Mouse (Mus musculus) adrenal gland, postnatal 14 days (tissue): ENCODE results near the gene Dmpk. TPM values are rescaled to one million over a fixed set of nuclear protein-coding genes. Genes with fewer than 3 reads are reported as not detected.

ENCODE experiments used
- DNase-seq: peaks from one replicate; pipeline ENCODE4 v3.0.0; 2021; ENCODE audit warnings: mixed read lengths
- total RNA-seq: library from RNA; stranded (reverse); gene quantifications from 2 replicates; pipeline ENCODE4 v1.2.3, GENCODE M21; 2021

The Dmpk gene
- total RNA-seq, 1 experiment from 2014 or later: 65.6 TPM

- DNase-seq: peak; percentile 5
Observed at GRCm38 (mm10) chr7:19096421-19096976, 12.8 kb downstream of the Dmpk start.

DNA sequence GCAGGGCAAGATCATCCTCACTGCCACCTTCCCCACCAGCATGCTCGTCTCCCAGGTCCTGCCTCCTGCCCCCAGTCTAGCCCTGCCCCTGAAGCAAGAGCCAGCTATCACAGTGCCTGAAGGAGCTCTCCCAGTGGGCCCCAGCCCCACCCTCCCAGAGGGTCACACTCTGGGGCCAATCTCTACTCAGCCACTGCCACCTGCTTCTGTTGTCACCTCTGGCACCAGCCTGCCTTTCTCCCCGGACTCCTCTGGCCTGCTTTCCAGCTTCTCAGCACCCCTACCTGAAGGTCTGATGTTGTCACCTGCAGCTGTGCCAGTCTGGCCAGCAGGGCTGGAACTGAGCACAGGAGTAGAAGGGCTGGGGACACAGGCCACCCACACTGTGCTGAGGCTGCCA lies 13.6 kb downstream of the Dmpk start:
- DNase-seq: peak; percentile 7

GRCm38 (mm10) chr7:19097863-19098262 lies 14.2 kb downstream of the Dmpk start:
- peak; percentile 17 for DNase-seq

DNA sequence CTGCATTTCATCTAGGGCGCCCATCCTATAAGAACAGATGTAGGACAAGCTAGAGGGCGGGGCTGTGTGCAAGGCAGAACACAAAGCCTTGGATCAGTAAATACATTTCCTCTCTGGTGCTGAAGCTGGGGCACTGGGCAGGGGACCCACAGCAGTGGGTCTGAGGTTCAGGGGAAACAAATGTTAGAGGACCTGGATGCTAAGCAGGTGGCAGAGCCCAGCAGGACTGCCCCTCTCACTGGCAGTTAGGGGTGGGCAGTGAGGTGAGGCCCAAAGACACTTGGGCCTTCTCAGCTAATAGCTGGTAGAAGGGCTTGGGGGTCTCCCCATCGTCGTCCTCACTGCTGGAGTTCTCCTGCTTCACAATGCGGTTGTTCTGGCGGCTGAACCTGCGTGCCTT lies 15.2 kb downstream of the Dmpk start:
- peak; percentile 2 for DNase-seq

DNA sequence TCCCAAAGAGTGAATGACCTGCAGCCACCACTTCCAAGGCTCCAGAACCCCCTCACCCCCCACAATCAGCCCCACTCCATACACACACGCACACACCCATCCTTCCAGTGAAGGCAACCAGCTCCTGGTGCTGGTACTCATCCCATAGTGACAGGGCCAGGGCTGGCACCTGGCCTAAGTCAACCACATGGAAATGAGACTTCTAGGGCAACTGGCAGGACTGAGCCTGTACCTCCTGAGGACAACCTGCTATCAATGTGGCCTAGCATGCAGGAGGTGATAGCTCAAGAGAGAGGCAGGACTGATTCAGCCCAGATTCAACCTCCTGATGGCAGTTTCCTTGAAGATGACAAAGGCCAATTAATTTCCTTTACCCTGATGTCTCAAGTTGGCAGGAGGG lies 16.6 kb downstream of the Dmpk start:
- DNase-seq: no peak

GRCm38 (mm10) chr7:19103741-19104140 lies 20.1 kb downstream of the Dmpk start:
- DNase-seq: peak; percentile 35

GRCm38 (mm10) chr7:19104486-19104885 lies 20.8 kb downstream of the Dmpk start:
- no peak for DNase-seq

DNA sequence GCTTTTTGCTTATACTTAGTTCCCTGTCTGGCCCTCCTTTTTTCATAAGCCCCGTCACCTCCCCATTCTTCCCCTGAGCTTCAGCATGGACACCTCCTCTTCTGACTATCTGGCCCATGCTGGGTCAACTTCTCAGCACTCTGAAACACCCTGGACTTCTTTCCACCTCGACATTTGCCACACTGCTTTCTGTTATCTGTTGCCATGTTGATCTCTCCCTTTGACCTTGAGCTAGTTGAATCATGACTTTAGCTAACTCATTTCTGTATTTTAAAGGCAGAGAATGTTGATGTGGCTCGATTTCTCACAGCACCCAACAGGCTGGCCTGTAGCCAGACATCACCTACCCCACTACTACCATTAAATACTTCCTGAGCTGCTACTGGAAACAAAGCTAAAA lies 23.8 kb downstream of the Dmpk start:
- DNase-seq: peak; percentile 43

DNA sequence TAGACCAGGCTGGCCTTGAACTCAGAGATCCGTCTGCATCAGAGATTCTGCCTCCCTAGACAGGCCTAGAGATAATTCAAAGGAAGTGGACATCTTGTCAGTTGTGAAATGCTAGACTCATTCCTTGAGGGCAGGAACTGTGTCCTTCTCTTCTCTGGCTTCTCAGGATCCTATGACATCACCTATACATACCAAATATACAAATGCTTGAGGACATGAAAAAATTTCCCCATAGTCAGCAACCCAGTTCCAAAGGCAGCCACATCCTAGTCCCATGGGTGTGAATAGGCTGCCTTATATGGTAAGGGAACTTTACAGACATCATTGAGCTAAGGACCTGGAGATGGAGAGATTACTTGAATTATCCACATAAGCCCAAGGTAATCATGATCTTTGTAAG lies 25.9 kb downstream of the Dmpk start:
- no peak for DNase-seq

GRCm38 (mm10) chr7:19118028-19118771 lies 34.6 kb downstream of the Dmpk start, which contains the start of gene Gm4969:
TSS of gene Gm4969 (minus strand) at chr7:19118368.
- peak; percentile 75 for DNase-seq

DNA sequence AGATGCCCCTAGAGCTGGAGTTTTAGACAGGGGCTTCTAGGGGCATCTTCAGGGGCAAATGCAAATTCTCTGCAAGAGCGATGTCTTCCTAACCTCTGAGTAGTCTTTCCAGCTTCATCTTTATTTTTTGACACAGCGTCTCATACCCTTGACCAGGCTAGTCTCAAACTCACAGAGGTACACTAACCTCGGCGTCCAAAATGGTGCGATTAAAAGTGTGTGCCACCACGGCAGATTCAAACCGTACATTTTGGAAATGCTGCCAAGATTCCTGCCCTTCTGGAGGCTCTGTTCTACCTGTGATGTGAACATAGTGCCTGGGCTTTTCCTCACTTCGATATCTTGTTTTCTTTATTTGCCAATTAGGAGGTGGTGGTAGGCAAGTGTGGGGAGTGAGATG lies 35.4 kb downstream of the Dmpk start:
- DNase-seq: no peak

- peak; percentile 96 for DNase-seq
Observed at GRCm38 (mm10) chr7:19119631-19120429, 36.2 kb downstream of the Dmpk start, which contains the start of gene Fbxo46. TSS of gene Fbxo46 (plus strand) at chr7:19119859.

- DNase-seq: peak; percentile 52
Observed at GRCm38 (mm10) chr7:19121686-19122085, 38.0 kb downstream of the Dmpk start.

- no peak for DNase-seq
Observed at GRCm38 (mm10) chr7:19124713-19125112, 41.1 kb downstream of the Dmpk start.

GRCm38 (mm10) chr7:19127744-19128143 lies 44.1 kb downstream of the Dmpk start:
- no peak for DNase-seq

DNA sequence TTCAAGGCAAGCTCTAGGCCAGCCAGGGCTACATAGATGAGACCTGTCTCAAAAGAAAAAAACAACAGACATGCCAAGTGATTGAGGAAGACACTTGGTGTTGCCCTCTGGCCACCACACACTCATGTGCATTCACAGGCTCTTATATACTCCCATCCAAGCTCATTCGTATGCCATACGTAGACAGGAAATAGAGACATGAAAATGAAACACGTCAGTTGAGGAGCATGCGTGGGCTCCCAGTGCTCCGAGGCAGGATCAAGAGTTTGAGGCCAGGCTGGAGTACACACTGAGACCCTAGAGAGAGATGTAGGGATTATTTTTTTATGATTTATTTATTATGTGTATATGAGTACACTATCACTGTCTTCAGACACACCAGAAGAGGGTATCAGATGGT lies 45.7 kb downstream of the Dmpk start:
- no peak for DNase-seq

GRCm38 (mm10) chr7:19130657-19131056 lies 47.0 kb downstream of the Dmpk start:
- no peak for DNase-seq

DNA sequence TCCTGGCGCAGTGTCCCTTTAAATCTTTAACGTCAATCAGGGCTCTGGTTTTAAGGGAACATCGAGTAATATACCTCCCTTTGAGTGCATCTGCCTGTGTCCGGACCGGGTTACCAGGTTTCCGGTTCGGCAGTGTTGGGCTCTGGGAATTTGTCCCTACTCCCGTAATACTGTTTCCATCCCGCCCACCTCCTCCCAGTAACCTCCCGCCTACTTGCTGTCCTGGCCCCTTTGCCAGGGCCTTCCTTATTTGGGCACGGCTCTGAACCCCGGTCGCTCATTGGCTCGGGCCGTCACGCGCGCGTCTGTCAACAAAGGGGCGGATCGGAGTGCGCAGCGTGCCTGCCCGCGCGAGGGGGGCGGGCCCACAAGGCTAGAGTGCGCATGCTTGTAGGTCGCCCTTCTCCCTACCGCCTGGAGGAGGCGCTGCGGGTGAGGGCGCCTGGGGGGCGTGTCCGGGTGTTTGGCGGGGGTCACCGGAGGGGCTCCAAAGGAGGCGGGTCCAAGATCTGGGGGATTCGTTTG lies 47.7 kb downstream of the Dmpk start:
- DNase-seq: peak; percentile 99

DNA sequence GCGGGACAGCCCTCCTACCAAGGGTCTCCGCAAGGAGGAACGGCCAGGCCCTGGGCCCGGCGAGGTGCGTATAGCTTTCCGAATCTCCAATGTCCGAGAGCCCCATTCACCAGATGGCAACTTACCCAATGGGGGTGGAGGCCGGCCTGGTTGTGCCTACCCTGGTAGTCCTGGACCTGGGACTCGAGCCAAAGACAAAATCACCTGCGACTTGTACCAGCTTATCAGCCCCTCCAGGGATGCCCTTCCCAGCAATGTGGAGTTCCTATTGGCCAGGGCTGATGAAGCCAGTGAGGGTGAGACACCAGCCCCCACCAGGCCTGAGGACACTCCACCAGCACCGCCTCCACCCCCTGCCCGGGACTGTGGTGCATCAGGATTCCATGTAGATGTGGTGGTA lies 52.5 kb downstream of the Dmpk start:
- no peak for DNase-seq

DNA sequence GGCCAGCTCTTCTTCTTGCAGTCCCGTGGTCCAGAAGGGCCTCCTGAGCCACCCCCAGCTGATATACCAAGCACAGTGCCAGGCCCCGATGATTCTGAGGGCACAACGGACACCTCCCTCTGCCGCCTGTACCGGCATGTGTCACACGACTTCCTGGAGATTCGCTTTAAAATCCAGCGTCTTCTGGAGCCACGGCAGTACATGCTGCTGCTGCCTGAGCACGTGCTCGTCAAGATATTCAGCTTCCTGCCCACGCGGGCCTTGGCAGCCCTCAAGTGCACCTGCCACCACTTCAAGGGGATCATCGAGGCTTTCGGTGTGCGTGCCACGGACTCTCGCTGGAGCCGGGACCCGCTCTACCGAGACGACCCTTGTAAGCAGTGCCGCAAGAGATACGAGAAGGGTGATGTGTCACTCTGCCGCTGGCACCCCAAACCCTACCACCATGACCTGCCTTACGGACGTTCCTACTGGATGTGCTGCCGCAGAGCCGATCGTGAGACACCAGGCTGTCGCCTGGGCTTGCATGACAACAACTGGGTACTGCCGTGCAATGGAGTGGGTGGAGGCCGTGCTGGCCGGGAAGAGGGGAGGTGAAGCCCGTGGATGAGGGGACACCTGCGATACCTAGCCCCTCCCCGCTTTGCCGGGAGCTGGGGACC lies 53.2 kb downstream of the Dmpk start:
- DNase-seq: no peak

DNA sequence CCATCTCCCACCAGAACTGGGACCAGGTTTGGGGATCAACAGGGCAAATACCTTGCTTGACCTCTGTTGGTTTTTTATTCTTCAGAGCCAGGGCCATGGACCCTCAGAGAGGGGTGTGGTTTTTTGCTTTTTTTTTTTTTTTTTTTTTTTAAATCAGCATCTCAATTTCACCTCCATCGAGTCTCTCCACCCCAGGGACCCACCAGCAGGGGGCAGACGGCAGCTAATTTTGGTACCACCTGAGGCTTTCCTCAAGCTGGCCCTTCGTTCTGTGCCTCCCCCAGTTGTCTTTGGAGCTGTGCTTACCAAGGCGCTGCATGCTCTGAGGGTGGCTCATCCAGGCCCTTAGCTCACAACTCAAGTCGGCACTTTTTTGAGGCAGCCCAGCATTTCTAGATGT lies 53.7 kb downstream of the Dmpk start:
- DNase-seq: peak; percentile 80
